Mouse (Mus musculus) gastrocnemius, postnatal 4 days (tissue): ENCODE results near the gene Srsf3. TPM values are rescaled to one million over a fixed set of nuclear protein-coding genes. Genes with fewer than 3 reads are reported as not detected.

Source experiments
- DNase-seq, 2 experiments: peaks; one replicate each; pipeline ENCODE4 v3.0.0; 2021 to 2022; ENCODE audit warnings: low spot score in 2 of 2, mixed read lengths in 2 of 2
- total RNA-seq, 2 experiments: library from RNA; stranded (reverse); gene quantifications; 2 replicates each; pipeline ENCODE4 v1.2.3; 2021

The Srsf3 gene
- total RNA-seq, 2 experiments from 2014 or later, result 129 TPM

DNA sequence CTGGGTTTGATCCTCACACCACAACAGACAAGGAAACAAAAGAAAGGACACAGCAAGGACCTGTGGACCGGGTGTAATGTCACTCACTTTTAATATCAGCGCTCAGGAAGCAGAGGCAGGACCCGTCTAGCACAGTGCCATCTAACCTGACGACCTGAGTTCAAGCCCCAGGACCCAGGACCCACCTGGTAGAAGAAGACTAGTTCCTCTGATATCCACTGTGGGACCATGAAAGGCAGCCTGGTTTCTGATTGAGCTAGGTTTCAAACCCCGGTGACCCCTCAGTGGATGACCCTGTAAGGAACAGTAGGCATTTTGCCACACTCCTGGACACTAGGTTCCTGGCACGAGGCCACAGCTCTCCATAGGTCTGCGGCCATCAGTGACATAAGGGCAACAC, 52.2 kb downstream of the Srsf3 start:
- no peak for DNase-seq

DNA sequence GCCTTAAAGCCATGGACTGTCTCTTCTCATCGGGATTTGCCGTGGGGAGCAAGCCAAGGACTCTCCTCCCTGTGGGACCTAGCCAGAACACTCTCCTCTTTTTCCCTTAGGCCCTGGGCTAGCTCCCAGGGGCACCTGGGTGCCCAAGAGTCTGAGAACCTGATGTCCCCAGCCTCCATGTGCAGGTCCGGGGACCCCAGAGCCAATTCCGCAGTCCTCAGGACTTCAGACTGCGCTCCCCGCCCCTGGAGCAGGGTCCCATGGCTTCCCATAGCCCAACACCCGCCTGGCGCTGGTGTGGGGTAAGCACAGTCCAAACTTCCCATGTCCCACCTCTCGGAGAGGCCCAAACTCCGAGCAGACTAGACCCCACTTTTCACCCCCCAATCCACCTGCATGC, 52.8 kb downstream of the Srsf3 start:
- no peak for DNase-seq

DNA sequence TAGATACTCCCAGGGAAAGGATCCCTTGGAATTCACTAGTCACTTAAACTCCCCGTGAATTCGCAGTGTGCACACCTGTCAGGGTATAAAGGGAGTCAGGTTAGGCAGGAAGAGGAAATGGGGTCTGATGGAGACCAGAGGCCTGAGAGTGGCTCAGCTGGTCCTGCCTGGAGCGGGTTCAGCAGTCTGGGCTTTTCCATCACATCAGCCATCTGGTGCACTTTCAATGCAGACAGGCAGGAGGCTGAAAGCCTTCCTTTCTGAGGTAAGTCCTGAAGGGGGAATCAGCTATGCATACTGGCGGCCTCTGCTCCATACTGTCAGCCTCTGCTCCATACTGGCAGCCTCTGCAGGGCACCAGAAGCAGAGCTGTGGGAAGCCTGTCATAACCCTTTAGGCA, 54.5 kb downstream of the Srsf3 start:
- DNase-seq, result no peak

DNA sequence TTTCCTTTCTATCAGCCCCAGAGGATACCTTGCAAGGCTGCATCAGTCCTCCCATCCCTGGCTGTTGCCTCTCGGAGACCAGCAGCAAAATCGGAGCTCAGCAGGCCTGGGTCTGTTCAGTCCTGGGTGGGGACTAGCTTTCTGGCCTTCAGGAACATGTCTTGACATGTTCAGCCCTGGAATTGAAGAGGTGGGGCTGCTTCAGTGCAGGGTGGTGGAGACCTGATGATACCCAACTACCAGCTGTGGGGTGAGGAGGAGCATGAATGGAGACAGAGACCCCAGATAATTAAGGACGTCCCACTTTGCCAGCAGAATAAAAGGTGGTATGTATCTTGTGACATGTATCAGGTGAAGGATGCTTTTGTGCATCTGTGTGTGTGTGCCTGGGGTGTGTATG, 58.3 kb downstream of the Srsf3 start, which contains the start of gene Cdkn1a:
TSS of gene Cdkn1a (plus strand) at position 201 of the 400 bp plus-strand sequence.
- DNase-seq, result no peak

DNA sequence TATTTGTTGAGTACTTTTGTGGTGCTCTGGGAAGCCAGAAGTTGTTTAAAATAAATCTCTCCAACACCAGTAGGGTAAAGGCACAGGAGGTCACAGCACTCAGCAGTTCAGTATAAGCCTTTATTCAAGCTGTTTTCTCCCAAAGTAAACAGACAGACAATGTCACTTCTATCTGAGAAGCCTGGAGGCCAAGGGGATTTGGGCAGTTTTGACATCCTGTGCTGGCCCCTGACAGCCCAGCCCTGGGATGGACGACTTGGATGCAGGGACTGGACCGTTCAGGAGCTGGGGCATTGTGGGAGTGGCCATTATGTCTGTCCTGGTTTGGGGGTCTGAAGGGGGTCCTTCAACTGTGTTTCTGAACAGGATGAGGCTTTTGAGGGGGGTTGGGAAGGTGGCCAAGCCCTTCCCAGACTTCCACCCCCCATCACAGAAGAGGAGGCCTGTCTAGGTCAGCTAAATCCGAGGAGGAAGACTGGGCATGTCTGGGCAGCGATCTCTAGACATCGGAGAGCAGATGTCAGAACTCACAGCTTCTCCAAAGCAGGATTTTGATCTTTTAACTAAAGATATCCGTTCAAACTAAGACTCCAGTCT, 59.0 kb downstream of the Srsf3 start:
- DNase-seq, result no peak

DNA sequence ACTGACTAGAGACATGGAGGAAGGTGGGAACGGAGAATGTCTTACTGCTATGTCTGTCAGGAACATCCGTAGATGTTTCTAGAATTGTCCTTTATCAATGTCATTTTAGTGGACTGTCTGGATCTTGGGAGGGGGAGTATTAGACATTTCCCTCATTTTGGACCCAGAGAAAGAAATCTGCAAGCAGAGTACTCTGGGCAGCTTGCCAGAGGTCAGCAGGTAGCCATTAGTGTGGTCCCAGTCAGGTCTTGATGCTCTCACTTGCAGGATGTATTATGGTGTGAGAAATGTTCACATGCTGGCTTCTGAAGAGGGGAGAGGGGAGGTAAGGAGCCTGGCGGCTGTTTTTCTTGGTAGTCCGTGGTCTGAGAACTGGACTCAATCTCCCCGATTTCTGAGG, 60.1 kb downstream of the Srsf3 start:
- DNase-seq, result no peak

Other genes with a start within 250 kb of the Srsf3 start
- gene Brpf3, start 231.5 kb upstream of the Srsf3 start, total RNA-seq, result 10 to 100 TPM; 23.1 to 24.6 TPM
- gene Pnpla1, start 174.2 kb upstream of the Srsf3 start, total RNA-seq, result not detected
- under 1 TPM; 0.56 to 0.57 TPM for gene 4930539E08Rik, start 117.3 kb upstream of the Srsf3 start, total RNA-seq
- not detected for gene Pxt1, start 88.8 kb upstream of the Srsf3 start, total RNA-seq
- 10 to 100 TPM; 60.7 to 64.6 TPM for gene Kctd20, start 80.7 kb upstream of the Srsf3 start, total RNA-seq
- 10 to 100 TPM; 60.3 to 66.7 TPM for gene Stk38, start 24.6 kb upstream of the Srsf3 start, total RNA-seq
- 100 to 1,000 TPM; 138 to 142 TPM for gene Cdkn1a, start 58.3 kb downstream of the Srsf3 start, total RNA-seq
- gene Rab44, start 81.5 kb downstream of the Srsf3 start, total RNA-seq, result 1 to 10 TPM; 1.8 to 2.3 TPM
- 1 to 10 TPM in 1 of 2 experiments, under 1 TPM in 1; 0.69 to 1.1 TPM for gene Cpne5, start 205.5 kb downstream of the Srsf3 start, total RNA-seq
- 10 to 100 TPM; 22.1 to 22.8 TPM for gene Ppil1, start 231.6 kb downstream of the Srsf3 start, total RNA-seq
- gene BC004004, start 236.2 kb downstream of the Srsf3 start, total RNA-seq, result 100 to 1,000 TPM in 1 of 2 experiments, 10 to 100 TPM in 1; 98.5 to 101 TPM